Mouse (Mus musculus): ENCODE data around the gene Psmb7.

DNA sequence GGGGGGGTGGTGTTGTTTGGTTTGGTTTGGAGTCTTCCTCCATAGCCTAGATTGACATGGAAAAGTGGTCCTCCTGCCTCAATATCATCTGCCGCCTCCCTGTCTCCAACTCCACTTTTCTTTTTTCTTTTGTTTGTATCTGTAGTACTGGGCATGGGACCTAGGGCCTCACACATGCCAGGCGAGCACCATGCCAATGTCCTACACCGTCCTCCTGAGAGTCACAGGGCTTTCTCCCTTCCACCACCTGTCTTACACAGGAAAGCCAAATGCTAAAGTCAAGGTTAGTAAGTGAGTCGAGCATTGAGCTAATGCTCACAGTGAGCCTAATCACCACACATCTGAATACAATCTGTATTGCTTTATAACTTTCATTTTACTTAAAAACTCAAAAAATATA lies 24.1 kb downstream of the Psmb7 start:
- TF ChIP-seq CTCF (IDR thresholded peaks at IDR 0.05; ENCODE audit: low read depth, low read length): no peak
- no peak for TF ChIP-seq POLR2A (IDR thresholded peaks at IDR 0.05; ENCODE audit: borderline replicate concordance, low read depth, low read length)
